Mouse (Mus musculus): Measurements from ENCODE around the gene Sim1. TPM values are rescaled to one million over a fixed set of nuclear protein-coding genes. Genes with fewer than 3 reads are reported as not detected.

Sim1 gene
- total RNA-seq, 2 experiments from 2014 or later: not detected

- ATAC-seq (replicated peaks; ENCODE audit: poor library complexity, severe bottlenecking): peak; percentile 16
Measured at GRCm38 (mm10) chr10:50900746-50901600, 6.4 kb downstream of the Sim1 start.

GRCm38 (mm10) chr10:50901601-50902475 lies 7.3 kb downstream of the Sim1 start:
- no peak for ATAC-seq (replicated peaks; ENCODE audit: poor library complexity, severe bottlenecking)

- ATAC-seq (replicated peaks; ENCODE audit: poor library complexity, severe bottlenecking): 0 out of 2 replicates have a peak, but pooled peaks have one; percentile 10
Measured at GRCm38 (mm10) chr10:50902741-50903715, 8.5 kb downstream of the Sim1 start.

- no peak for ATAC-seq (replicated peaks; ENCODE audit: poor library complexity, severe bottlenecking)
Measured at GRCm38 (mm10) chr10:50903846-50904763, 9.6 kb downstream of the Sim1 start.

- ATAC-seq (replicated peaks; ENCODE audit: poor library complexity, severe bottlenecking): no peak
Measured at GRCm38 (mm10) chr10:50904764-50905701, 10.5 kb downstream of the Sim1 start.

GRCm38 (mm10) chr10:50910400-50910799 lies 15.8 kb downstream of the Sim1 start:
- ATAC-seq (replicated peaks; ENCODE audit: poor library complexity, severe bottlenecking): peak; percentile 91

GRCm38 (mm10) chr10:50910861-50911410 lies 16.4 kb downstream of the Sim1 start:
- ATAC-seq (replicated peaks; ENCODE audit: poor library complexity, severe bottlenecking): no peak

- no peak for ATAC-seq (replicated peaks; ENCODE audit: poor library complexity, severe bottlenecking)
Measured at GRCm38 (mm10) chr10:50915607-50916006, 21.1 kb downstream of the Sim1 start.

- no peak for ATAC-seq (replicated peaks; ENCODE audit: poor library complexity, severe bottlenecking)
Measured at GRCm38 (mm10) chr10:50929281-50929680, 34.7 kb downstream of the Sim1 start.

GRCm38 (mm10) chr10:50935673-50936072 lies 41.1 kb downstream of the Sim1 start:
- ATAC-seq (replicated peaks; ENCODE audit: poor library complexity, severe bottlenecking): no peak

GRCm38 (mm10) chr10:50973625-50974024 lies 79.1 kb downstream of the Sim1 start:
- ATAC-seq (replicated peaks; ENCODE audit: poor library complexity, severe bottlenecking): no peak

- ATAC-seq (replicated peaks; ENCODE audit: poor library complexity, severe bottlenecking): no peak
Measured at GRCm38 (mm10) chr10:50981849-50982248, 87.3 kb downstream of the Sim1 start.

GRCm38 (mm10) chr10:50983620-50984019 lies 89.1 kb downstream of the Sim1 start:
- ATAC-seq (replicated peaks; ENCODE audit: poor library complexity, severe bottlenecking): no peak

- no peak for ATAC-seq (replicated peaks; ENCODE audit: poor library complexity, severe bottlenecking)
Measured at GRCm38 (mm10) chr10:51007798-51008197, 113.2 kb downstream of the Sim1 start.

GRCm38 (mm10) chr10:51011391-51012150 lies 117.0 kb downstream of the Sim1 start:
- ATAC-seq (replicated peaks; ENCODE audit: poor library complexity, severe bottlenecking): no peak

- no peak for ATAC-seq (replicated peaks; ENCODE audit: poor library complexity, severe bottlenecking)
Measured at GRCm38 (mm10) chr10:51014901-51015300, 120.3 kb downstream of the Sim1 start.

- no peak for ATAC-seq (replicated peaks; ENCODE audit: poor library complexity, severe bottlenecking)
Measured at GRCm38 (mm10) chr10:51015362-51015761, 120.8 kb downstream of the Sim1 start.

Measured in granulocyte monocyte progenitor cell, adult 5-6 weeks (primary cell).